Mouse (Mus musculus): ENCODE results near the gene Rnd2.
"Not testable (repeated sequence)": the region's sequence is repeated elsewhere in the genome, so short reads cannot be mapped to it uniquely, and the experiment has no call there.

Rnd2 gene

DNA sequence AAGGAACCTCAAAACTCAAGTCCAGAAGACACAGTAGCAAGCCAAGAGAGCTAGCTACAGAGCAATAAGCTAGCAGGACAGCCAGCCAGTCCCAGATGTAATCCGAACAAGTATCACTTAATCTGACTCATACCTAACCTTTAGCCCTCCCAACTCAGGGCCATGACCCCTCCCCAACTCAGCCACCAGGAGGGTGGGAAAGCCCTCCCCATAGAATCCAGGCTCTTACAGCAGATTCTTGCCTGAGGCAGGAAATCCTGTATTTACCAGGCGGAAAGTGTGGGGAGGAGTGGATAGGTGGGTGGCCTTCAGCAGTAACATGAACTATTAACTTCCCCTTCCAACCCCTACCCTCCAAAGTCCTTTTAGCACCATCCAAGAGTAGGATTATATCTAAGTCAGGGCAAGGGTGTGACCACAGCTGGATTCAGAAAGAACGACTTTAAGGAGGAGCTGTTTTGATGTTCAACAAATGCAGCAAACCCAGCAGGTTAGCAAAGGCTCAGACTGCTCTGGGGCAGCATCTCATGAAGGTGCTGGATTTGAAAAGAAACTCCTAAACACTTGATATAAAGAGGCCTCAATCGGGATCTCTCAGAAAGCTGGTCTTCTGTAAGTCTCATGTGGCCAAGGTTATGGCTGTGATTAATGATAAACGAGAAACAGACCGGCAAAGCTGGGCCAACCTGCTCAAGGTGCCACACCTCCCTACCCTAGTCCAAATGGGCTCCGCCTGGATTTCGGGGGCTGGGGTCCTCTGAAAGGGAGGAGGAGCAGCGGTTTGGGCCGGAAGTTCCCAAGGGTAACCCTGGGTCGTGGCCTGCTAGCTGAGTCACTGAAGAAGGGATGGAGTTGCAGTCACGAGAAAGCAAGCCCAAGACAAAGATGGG is at the start of gene Rnd2:
TSS of gene Rnd2 (plus strand) at position 789 of the 890 bp plus-strand sequence.
- DNase-seq (ENCODE audit: low spot score): no peak

DNA sequence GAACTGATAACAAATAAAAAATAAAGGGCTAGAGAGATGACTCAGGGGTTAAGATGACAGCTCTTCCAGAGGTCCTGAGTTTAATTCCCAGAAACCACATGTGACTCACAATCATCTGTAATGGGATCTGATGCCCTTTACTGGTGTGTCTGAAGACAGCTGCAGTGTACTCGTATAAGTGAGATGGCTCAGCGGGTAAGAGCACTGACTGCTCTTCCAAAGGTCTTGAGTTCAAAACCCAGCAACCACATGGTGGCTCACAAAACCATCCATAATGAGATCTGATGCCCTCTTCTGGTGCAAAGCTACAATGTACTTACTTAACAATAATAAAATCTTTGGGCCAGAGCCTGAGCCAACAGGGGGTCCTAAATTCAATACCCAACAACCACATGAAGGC is 49.5 kb upstream of the Rnd2 start:
- DNase-seq (ENCODE audit: low spot score): no peak

DNA sequence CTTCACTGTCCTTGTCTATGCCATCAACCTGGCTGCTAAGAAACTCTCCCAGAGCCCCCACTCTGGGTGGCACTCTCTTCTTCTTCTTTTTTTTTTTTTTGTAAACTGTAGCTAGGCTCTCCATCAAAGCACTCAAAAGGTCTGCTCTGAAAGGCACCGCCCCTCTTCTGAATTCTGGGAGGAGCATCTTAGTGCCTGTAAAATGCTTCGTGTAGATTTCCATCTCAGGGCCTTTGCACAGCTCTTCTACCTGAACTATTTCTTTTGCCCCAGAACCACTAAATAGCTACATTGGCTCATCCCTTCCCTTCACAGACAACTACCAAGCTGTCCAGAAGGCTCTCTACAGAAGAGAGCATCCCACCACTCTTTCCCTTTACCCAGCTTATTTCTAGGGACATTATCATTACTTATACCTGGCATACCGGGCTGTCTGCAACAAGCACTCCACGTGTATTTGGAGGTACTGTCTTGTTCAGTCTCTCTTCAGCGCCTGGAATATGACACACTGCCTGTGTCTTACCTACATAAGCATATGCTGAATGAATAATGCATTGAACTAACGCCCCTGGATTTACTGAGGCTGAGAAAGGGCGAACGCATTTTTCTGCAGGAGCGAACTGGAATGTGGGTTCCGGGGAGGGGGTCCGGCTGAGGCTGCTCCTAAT is 48.2 kb upstream of the Rnd2 start:
- DNase-seq (ENCODE audit: low spot score): peak; percentile 28

DNA sequence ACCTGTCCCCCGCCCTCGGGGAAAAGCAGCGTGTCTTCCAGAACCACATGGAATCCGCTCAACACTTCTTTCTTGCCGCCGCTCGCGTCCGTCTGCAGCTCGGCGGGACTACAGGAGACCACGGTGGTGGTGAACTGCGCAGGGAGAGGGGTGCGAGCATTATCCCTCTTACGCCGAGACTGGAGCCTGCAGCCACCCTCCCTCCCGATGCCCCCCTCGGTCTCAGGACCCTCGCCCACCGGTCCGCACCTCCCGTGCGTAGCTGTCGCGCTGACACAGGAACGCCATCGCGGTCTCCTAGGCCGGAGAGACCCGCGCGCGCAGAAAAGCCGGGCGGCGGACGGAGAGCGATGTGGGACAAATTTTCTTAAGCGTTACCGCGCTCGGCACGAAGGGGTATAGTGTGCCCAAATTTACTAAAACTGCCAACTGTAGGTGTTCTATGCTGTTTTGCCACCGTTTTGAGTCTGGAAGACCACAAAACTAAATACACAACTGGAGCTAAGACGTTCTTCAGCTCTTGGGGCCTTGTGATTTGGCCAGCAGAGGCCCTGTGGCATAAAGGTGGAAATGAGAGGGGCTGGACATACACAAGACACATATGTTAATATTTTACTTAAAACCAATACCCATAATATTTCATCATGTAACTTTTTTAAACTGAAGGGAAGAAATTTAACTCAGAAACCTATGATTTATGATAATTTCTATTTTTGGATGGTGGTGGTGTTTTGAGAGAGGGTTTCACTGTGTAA is 47.5 kb upstream of the Rnd2 start, which contains the start of gene Aarsd1:
TSS of gene Aarsd1 (minus strand) at position 515 of the 755 bp plus-strand sequence.
- DNase-seq (ENCODE audit: low spot score): peak; percentile 91

DNA sequence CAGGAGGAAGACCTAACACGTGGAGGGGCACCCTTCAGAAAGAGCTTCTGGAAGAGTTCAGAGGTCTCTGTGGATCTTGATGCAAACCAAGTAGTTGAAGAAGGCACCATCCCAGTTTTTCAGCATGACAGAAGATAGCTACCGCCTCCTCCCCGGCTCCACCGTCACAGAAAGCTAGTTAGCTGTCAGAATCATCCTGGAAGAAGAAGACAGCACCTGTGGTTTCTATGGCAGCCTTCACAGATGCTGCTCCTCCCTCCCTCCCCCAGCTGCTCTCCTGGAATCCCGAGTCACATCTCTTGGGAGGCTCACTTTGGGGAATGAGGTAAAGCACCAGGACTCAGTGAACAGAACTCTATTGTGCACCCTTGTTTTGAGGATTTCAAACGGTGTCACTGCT is 45.8 kb upstream of the Rnd2 start:
- DNase-seq (ENCODE audit: low spot score): no peak

DNA sequence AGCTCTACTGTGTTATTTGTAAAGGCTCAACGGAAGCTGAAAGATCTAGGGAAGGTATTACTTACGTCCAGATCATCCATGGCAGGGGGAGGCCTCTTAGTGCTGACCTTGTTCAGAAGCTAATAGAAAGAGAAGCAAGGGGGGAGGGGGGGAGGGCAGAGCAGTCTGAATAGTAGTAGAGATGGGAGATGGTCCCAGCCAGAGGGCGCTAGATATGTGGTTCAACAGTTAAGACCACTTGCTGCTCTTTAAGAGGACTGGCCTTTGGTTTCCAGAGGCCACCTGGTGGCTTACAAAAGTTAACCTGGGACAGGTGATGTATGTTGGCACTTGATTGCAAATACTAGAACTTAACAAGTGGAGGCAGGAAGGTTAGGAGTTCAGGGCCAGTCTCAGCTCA is 45.2 kb upstream of the Rnd2 start:
- DNase-seq (ENCODE audit: low spot score): peak; percentile 45

DNA sequence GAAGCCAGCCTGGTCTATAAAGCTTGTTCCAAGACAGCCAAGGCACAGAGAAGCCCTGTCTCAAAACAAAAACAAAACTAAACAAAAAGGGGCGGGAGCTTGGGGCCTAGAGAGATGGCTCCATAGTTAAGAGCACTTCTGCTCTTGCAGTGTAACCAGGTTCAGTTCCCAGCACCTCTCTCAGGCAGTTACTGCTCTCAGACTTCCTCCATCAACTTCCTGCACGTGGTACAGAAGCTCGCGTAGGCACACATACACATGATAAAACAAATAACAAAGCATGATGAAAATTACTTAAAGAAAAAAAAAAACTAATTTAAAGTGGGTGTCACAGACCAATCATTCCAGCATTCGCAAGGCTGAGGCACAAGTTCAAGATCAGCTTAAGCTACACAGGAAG is 44.7 kb upstream of the Rnd2 start:
- DNase-seq (ENCODE audit: low spot score): no peak

DNA sequence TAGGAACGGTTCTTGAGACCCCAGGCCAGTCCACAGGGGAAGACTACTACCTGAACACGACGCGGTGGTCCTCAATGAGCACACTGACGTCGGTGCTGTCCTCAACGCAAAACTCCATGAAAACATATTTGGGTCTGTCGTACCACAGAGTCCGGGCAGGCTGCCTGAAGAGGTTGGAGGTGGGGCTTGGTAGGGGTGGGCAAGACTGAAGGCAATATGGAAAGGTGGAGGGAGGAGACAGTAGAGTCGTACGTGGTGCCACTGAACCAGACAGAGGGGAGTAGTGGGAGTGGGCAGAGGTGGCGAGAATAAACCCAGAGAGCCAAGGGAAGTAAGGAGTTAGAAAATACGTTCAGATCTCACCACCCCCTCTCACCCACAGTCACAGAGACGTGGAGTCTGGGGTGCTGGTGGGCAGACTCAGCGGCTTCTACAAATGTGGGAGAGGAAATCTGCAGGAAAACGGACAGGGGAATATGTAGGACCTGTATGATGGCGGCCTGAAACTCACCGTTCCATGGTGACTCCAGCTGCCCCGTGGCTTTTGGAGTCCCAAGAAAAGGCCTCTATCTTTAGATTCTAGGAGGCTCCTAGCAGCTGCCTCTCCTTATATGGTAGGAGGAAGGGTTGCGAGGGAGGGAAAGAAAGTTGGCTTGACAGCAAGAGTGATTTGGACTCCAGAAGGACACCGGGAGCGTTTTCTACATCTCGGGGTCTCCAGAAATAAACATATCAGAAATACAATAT is 40.5 kb upstream of the Rnd2 start, which contains the start of gene Gm27029:
TSS of gene Gm27029 (minus strand) at position 692 of the 747 bp plus-strand sequence.
- no peak for DNase-seq (ENCODE audit: low spot score)

DNA sequence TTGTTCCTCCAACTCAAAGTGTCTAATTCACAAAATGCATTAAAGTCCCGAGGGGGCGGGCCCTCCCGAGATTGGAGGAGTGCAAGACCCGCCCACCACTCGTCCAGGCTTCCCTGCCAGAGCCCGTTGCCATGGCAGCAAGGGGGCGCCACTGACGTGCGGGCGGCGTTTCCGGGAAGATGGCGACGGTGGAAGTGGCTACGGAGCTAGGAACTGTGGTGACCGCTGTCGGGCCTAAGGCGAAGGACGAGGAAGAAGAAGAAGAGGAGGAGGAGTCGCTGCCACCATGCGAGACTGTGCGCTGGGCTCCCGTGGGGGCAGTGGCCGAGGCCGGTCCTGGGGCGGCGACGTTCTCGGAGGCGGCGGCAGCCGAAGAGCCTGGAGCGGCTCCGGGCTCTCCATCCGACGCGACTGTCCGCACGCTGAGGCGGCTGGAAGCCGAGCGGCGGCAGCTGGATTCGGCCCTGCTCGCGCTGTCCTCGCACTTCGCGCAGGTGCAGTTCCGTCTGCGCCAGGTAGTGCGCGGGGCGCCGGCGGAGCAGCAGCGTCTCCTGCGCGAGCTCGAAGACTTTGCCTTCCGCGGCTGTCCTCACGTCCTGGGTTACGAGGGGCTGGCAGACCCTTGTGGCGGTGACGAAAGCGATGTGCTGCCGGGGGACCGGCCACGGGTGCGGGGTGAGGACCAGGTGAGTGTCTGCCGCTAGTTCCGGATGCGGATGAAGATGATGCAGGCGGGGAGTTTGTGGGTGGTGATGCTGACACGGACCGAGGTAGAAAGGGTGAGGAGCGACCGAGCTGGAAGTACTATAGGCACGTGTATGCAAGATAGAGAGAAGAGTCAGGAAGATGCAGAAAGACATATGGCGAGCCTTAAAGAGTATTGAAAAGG is 39.6 kb upstream of the Rnd2 start, which contains the start of the genes Rundc1 and Ptges3l:
TSS of gene Rundc1 (plus strand) at position 161 of the 889 bp plus-strand sequence.
TSS of gene Ptges3l (minus strand) at position 409 of the 889 bp plus-strand sequence.
- DNase-seq (ENCODE audit: low spot score): peak; percentile 97

DNA sequence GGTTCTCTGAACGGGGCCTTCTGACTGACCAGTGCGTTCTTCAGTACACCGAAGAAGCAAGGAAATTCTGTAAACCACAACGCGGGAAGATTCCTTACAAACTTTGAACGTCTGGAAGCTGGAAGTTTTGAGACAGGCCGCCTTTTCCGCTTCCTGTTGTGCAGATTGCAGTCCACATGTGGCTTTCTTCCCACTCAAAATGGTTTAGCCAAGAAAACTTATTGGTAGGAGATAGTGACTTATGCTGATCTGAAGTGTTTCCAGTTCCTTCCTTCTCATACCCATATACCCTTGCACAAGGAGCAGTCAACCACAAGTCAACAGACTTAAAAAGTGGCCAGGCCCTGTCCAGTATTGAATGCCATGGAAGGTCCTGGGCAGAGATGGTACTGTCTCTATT is 38.6 kb upstream of the Rnd2 start:
- DNase-seq (ENCODE audit: low spot score): no peak

DNA sequence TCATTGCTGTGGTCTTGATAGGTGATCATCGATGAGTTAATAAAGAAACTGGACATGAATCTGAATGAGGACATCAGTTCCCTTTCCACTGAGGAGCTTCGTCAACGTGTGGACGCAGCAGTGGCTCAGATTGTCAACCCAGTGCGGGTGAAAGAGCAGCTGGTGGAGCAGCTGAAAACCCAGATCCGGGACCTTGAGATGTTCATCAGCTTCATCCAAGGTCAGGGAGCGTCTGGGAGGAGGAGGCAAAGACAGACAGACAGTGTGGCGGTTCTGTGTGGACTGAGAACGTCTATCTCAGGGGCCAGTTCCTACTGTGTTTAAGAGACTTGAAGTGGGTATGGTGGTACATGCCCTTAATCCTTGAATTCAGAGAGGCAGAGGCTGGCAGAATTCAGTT is 33.5 kb upstream of the Rnd2 start:
- DNase-seq (ENCODE audit: low spot score): no peak

DNA sequence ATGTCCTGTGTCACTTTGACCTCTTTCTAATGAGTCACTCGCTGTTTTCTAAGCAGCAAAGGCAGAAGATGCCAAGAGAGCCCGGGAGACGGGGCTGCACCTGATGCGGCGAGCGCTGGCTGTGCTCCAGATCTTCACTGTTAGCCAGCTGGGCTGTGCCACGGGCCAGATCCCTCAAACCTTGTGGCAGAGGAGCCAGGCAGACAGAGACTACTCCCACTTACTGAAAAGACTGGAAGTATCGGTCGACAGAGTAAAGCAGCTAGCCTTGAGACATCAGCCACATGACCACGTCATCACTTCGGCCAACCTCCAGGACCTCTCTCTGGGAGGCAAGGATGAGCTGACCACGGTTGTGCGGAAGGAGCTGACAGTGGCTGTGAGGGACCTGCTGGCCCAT is 31.4 kb upstream of the Rnd2 start:
- no peak for DNase-seq (ENCODE audit: low spot score)

DNA sequence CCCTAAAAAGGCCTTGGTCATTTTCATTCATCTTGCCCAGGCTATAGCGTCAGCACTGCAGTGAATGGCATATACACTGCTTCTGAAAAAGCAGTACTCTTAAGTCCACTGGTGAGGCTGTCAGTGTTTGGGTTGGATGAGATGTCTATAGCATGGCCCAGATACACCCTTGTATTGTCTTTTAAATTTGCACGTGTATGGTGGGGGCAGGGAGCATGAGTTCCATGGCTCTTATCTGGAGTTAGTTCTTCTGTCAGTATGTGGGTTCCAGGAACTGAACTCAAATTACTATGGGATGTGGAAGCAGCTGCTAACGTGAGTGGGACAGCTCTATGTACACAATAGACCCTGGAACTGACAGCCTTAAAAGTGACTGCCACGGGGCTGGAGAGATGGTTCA is 29.0 kb upstream of the Rnd2 start:
- no peak for DNase-seq (ENCODE audit: low spot score)

DNA sequence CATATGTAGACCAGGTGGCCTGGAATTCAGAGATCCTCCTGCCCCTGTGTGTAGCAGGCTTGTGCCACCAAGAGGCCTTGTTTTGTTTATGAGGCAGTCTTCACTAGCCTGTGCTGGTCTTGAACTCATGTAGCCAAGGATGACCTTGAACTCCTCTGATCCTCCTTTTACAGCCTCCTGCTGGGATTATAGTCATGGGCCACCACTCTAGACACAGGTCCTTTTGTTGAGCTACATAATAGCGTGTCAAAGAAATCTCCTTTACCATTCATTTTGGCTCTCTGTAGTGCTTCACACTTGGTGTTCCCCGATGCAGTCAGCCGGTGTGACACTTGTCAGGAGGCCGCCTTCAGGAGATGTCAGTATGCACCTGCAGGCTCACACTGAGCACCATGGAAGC is 27.9 kb upstream of the Rnd2 start:
- no peak for DNase-seq (ENCODE audit: low spot score)

DNA sequence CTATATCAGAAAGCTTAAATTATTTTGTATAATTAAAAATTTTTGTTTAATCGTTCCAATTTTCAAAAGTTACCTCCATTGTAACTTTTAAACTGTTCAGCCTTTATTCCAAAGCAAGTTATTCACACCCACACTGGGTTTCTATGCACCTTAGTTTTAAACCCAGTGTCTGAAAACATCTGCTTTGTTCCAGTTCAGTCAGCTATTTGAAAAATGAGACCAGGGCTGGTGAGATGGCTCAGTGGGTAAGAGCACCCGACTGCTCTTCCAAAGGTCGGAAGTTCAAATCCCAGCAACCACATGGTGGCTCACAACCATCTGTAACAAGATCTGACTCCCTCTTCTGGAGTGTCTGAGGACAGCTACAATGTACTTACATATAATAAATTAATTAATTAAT is 26.8 kb upstream of the Rnd2 start:
- DNase-seq (ENCODE audit: low spot score): not testable (repeated sequence)

DNA sequence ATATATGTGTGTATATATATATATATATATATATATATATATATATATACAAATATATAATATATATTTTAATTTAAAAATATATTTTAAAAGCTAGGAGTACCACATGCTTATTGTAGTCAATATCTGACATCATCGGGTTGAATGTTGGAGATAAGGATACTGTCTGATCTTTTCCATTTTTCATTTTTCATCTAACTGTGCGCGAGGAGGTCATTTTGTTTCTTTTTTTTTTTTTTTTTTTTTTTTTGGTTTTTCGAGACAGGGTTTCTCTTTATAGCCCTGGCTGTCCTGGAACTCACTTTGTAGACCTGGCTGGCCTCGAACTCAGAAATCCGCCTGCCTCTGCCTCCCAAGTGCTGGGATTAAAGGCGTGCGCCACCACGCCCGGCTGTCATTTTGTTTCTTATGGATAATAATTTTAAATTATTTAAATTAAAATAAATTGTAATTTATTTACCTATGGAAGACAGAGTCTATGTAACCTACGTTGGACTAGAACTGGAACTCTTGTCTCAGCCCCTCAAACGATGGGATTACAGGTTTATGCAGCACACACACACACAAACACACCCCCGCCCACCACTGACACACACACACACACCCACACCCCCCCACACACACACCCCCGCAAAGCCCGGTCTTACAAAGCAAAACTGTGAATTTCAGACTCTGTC is 23.2 kb upstream of the Rnd2 start:
- not testable (repeated sequence) for DNase-seq (ENCODE audit: low spot score)

DNA sequence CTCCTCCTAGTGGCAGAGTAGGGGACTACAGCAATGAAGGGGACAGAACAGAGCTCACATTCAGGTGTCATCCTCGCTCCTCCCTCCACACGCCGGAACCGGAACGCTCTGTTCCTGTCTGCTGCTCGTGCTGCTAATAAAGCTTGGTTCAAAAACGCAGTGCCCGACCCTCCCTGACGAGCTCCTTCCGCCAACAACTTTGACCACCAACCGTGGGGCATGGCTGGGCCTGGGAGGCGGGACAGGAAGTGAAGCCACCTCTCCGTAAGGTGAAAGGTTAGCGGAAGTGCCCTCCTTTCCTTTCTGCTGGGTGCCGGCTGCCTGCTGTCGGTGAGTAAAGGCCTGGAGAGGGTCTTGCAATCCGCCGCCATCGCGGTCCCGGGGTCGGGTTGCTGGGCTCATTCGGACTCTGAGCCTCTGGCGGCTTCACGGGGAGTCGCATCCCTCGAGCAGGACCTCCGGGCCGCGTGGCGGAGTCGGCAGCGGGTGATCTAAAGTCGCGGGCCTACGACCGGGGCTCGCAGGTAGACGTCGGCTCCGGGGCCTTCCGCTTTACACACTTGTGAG is 22.6 kb upstream of the Rnd2 start, which contains the start of gene Rpl27:
TSS of gene Rpl27 (plus strand) at position 172 of the 567 bp plus-strand sequence.
- DNase-seq (ENCODE audit: low spot score): peak; percentile 99

DNA sequence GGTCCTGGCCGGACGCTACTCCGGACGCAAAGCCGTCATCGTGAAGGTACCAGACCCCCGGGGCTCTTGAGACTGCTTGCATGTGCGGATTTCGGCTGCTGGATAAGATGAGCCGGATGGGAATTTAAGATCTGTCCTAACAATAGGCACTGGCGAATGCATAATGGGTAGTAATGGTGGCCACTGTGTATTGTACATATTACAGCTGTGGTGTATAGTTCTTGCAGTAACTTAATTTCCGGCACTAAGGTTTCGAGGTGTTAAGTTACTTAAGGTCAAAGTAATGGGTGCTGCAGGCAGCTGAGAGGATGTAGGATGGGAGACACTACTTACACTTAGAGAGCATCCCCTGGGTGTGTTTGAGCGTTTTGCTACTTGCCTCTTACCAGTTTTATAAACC is 22.0 kb upstream of the Rnd2 start:
- no peak for DNase-seq (ENCODE audit: low spot score)

DNA sequence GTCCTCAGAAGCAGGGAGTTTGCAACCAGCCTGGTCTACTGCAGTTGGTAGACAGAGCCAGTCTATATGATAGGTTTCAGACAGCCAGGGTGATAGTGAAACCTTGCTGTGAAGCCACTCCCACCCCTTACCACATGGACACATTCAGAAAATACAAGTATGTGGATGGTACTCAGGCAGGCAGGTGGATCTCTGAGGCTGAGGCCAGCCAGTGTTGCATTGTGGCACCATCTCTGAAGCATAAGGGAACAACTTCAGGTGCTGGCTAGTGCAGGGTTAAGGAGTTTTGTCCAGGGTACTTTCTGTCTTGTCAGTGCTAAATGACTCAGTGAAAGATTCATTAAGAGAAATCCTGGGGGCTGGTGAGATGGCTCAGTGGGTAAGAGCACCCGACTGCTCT is 18.5 kb upstream of the Rnd2 start:
- no peak for DNase-seq (ENCODE audit: low spot score)

DNA sequence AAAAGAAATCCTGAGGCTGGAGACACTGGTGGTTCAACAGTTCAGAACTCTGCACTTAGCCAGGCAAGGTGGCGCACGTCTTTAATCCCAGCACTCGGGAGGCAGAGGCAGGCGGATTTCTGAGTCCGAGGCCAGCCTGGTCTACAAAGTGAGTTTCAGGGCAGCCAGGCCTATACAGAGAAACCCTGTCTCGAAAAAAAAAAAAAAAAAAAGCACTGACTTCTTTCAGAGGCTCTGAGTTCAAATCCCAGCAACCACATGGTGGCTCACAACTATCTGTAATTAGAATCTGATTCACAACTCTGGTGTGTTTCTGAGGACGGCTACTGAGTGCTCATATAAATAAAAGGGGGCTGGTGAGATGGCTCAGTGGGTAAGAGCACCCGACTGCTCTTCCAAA is 17.9 kb upstream of the Rnd2 start:
- not testable (repeated sequence) for DNase-seq (ENCODE audit: low spot score)

Measured in retina, embryonic 14.5 days (tissue).